Mouse (Mus musculus) left cerebral cortex, postnatal 36 days (tissue): ENCODE data around the gene Myo1e. TPM values are rescaled to one million over a fixed set of nuclear protein-coding genes. Genes with fewer than 3 reads are reported as not detected.

ENCODE experiments used
- microRNA-seq: library from miRNA; unstranded; fragments of <30 nt; microRNA quantifications from one replicate; pipeline ENCODE4 v1.2.0, GENCODE M21; 2022
- total RNA-seq, 2 experiments: library from RNA; stranded (reverse); gene quantifications; 2 replicates each; pipeline ENCODE4 v1.2.3; 2021

The Myo1e gene
- total RNA-seq, 2 experiments from 2014 or later, result 14.6 to 14.7 TPM

Small RNA genes within 50 kb of the gene (microRNA-seq; reads per million reads assigned to microRNA genes)
- gene Mir5626, result not detected

Other genes with a start within 250 kb of the Myo1e start
- gene Bnip2, start 217.9 kb upstream of the Myo1e start, total RNA-seq, result 10 to 100 TPM; 38.1 to 49.2 TPM
- 10 to 100 TPM; 50.3 to 62.8 TPM for gene Gtf2a2, start 194.8 kb upstream of the Myo1e start, total RNA-seq
- gene Gcnt3, start 169.3 kb upstream of the Myo1e start, total RNA-seq, result not detected
- gene Fam81a, start 64.8 kb upstream of the Myo1e start, total RNA-seq, result 100 to 1,000 TPM; 179 to 198 TPM
- 1 to 10 TPM in 1 of 2 experiments, under 1 TPM in 1; 0.96 to 1.5 TPM for gene Ccnb2, start 214.2 kb downstream of the Myo1e start, total RNA-seq